In genomic region chr7:132669999-132670862, GRCm38 (mm10) we compare ENCODE assay signal across 10 mouse cellular contexts. TPM values are rescaled to one million over a fixed set of nuclear protein-coding genes. Genes with fewer than 3 reads are reported as not detected.
DNase-seq lines count a peak whose midpoint lies in the region; ATAC-seq and TF ChIP-seq lines count a peak whose summit lies in the region.
"Had no signal": no experiment of that assay in that cellular context is flagged by ENCODE, and none has a peak within 500 bp of the region (broad histone marks: within the 10 kb centered on the region; RNA-seq: fewer than 3 reads in every experiment).

No protein-coding gene starts in this region.

- no peak overlapping the region for H3K9ac ChIP-seq in heart, embryonic 12.5 days
- H3K9ac ChIP-seq: limb, embryonic 13.5 days had no signal

- WGBS in heart, embryonic 12.5 days, result 81% methylated on average over 20 of the region's 20 CpGs

- no peak overlapping the region for H3K4me3 ChIP-seq in heart, embryonic 12.5 days
- H3K4me3 ChIP-seq in cortical plate, adult 2 months (ENCODE audit: insufficient read depth, low read length), result no peak overlapping the region
- H3K4me3 ChIP-seq: limb, embryonic 13.5 days had no signal

- H3K4me1 ChIP-seq in heart, embryonic 12.5 days (replicated peaks), result peaks cover 14% of the 10 kb centered on the region
- H3K4me1 ChIP-seq in cortical plate, adult 2 months (ENCODE audit: control insufficient read depth, insufficient read depth, low read length), result peaks cover 2% of the 10 kb centered on the region; the same call in 1 of the 2 replicates

- no peaks in the 10 kb centered on the region for H3K9me3 ChIP-seq in heart, embryonic 12.5 days (replicated peaks)
- H3K9me3 ChIP-seq: limb, embryonic 13.5 days had no signal

- no peaks in the 10 kb centered on the region for H3K27me3 ChIP-seq in heart, embryonic 12.5 days (replicated peaks)
- H3K27me3 ChIP-seq: limb, embryonic 13.5 days had no signal

- TF ChIP-seq CTCF in cortical plate, adult 2 months (IDR thresholded peaks at IDR 0.05; ENCODE audit: extremely low read depth, insufficient read depth, low read length), result no peak

- no peaks in the 10 kb centered on the region for H3K36me3 ChIP-seq in heart, embryonic 12.5 days
- H3K36me3 ChIP-seq: limb, embryonic 13.5 days had no signal

- no peak overlapping the region for H3K4me2 ChIP-seq in heart, embryonic 12.5 days
- H3K4me2 ChIP-seq: limb, embryonic 13.5 days had no signal

- DNase-seq in heart, adult 18-20 months, result peak; percentile 67 to 79
- DNase-seq in heart, postnatal 4 days, result peak; percentile 33
- peak; percentile 73 for DNase-seq in lung, postnatal 10 days
- no peak for DNase-seq in urinary bladder, adult 2 months (ENCODE audit: low spot score)
- DNase-seq: thymus, postnatal 14 days had no signal

- no peak overlapping the region for H3K27ac ChIP-seq in heart, embryonic 12.5 days (ENCODE audit: poor library complexity, severe bottlenecking)
- 0 out of 2 replicates have a peak overlapping the region, but pooled peaks have one; percentile 42 for H3K27ac ChIP-seq in cortical plate, adult 2 months (ENCODE audit: insufficient read depth, low read length)
- H3K27ac ChIP-seq: limb, embryonic 13.5 days had no signal

- no peak for ATAC-seq in heart, embryonic 12.5 days (ENCODE audit: insufficient number of reproducible peaks, low FRiP score)
- no peak for ATAC-seq in monocyte, adult 5-6 weeks (replicated peaks; ENCODE audit: insufficient number of reproducible peaks, low FRiP score, low TSS enrichment, poor library complexity, severe bottlenecking)
- ATAC-seq in megakaryocyte progenitor cell, adult 5-6 weeks (replicated peaks; ENCODE audit: poor library complexity), result no peak

- TF ChIP-seq POLR2A in cortical plate, adult 2 months (IDR thresholded peaks at IDR 0.05; ENCODE audit: extremely low read depth, insufficient read depth, low read length), result no peak

RNA-seq across cellular contexts. Expression of gene Lhpp, which starts 59.8 kb away (rescaled TPM):
- 10 to 100 TPM; 14.3 to 16.4 TPM for total RNA-seq in heart, adult 18-20 months (2021)
- polyA plus RNA-seq in heart, embryonic 12.5 days (2016; fragmentation: Nextera tagmentation; extraction: Ambion mirVana), result 23.5 and 23.6 TPM in 2 replicates
- 24.4 and 26.2 TPM in 2 replicates for polyA plus RNA-seq in cortical plate, adult 2 months (2012; rRNA removed)
- total RNA-seq in heart, postnatal 4 days (2021), result 10 to 100 TPM; 21.4 to 25.4 TPM
- 21.0 and 23.7 TPM in 2 replicates for polyA plus RNA-seq in urinary bladder, adult 2 months (2012; rRNA removed)
- total RNA-seq in monocyte, adult 5-6 weeks (2017), result 2.8 to 6.0 TPM (median 4.2 TPM) in 3 replicates
- 10.8 and 14.2 TPM in 2 replicates for total RNA-seq in megakaryocyte progenitor cell, adult 5-6 weeks (2015)
- total RNA-seq in megakaryocyte progenitor cell, adult 5-6 weeks (2017), result 9.1 and 11.2 TPM in 2 replicates
